Mouse (Mus musculus) G1E (cell line): ENCODE results near the gene Ly6g6c. TPM values are rescaled to one million over a fixed set of nuclear protein-coding genes. Genes with fewer than 3 reads are reported as not detected.

Experiments
- ATAC-seq: 2 replicates; pipeline ENCODE4 v1.8.0; 2016; ENCODE audit warnings: mild to moderate bottlenecking; ENCODE audit not compliant: insufficient number of reproducible peaks, poor library complexity, low FRiP score, severe bottlenecking; ENCODE audit errors: extremely low read depth
- DNase-seq: peaks from one replicate; pipeline ENCODE4 v3.0.0; 2012; ENCODE audit warnings: low spot score
- H3K27me3 ChIP-seq: 2 replicates; pipeline ENCODE4 v1.6.1; 2012; ENCODE audit warnings: mild to moderate bottlenecking, low read length, inconsistent platforms; ENCODE audit not compliant: insufficient read depth
- H3K36me3 ChIP-seq: replicated peaks from 2 replicates; pipeline ENCODE3; 2012; ENCODE audit warnings: mild to moderate bottlenecking, inconsistent platforms
- H3K4me1 ChIP-seq: 2 replicates; pipeline ENCODE4 v1.6.1; 2012; ENCODE audit warnings: low read depth, low read length, inconsistent platforms, mixed read lengths; ENCODE audit not compliant: insufficient read depth
- H3K4me3 ChIP-seq: 2 replicates; pipeline ENCODE4 v1.5.1; 2012; ENCODE audit warnings: low read depth, mild to moderate bottlenecking, inconsistent platforms, low read length, moderate library complexity, mixed read lengths
- H3K9me3 ChIP-seq: replicated peaks from 2 replicates; pipeline ENCODE4 v1.6.1; 2012; ENCODE audit warnings: inconsistent platforms
- CTCF ChIP-seq: IDR thresholded peaks from 2 replicates; pipeline ENCODE4 v1.5.1; 2012; ENCODE audit warnings: low read depth, low read length, inconsistent platforms, mixed read lengths
- GATA1 ChIP-seq: IDR thresholded peaks from 2 replicates; pipeline ENCODE4 v1.6.1; 2012; ENCODE audit warnings: borderline replicate concordance, low read length, inconsistent platforms, mixed read lengths
- GATA2 ChIP-seq: IDR thresholded peaks from 2 replicates; pipeline ENCODE4 v1.6.1; 2012; ENCODE audit warnings: low read depth, low read length, inconsistent platforms, borderline replicate concordance
- POLR2AphosphoS5 ChIP-seq: IDR thresholded peaks from 2 replicates; pipeline ENCODE4 v1.6.1; 2012; ENCODE audit warnings: low read depth, low read length, inconsistent platforms; ENCODE audit not compliant: insufficient replicate concordance
- TAL1 ChIP-seq: conservative IDR thresholded peaks from 2 replicates; pipeline ENCODE4 v1.6.1; 2012; ENCODE audit warnings: low read depth, low read length, inconsistent platforms, mixed read lengths
- polyA plus RNA-seq: library from polyadenylated mRNA; stranded (reverse); fragments of >175 nt; gene quantifications from 2 replicates; pipeline ENCODE4 v1.2.3, GENCODE M21; 2012
- total RNA-seq, 2 experiments: library from RNA; stranded (forward) in 1 of 2; stranded (reverse) in 1 of 2; fragments of 200-1000 nt in 1 of 2; fragments of >200 nt in 1 of 2; fragmentation: Nextera tagmentation in 1 of 2; gene quantifications; 2 replicates each; pipeline ENCODE4 v1.2.3; 2014 to 2017

Ly6g6c gene
- total and polyA plus RNA-seq, 3 experiments = 0.16 TPM; not detected in 2

GRCm38 (mm10) chr17:35079778-35080177, 14.6 kb downstream of the Ly6g6c start:
- no peaks in the 10 kb centered on the region for H3K9me3 ChIP-seq
- peak; percentile 95 for ATAC-seq
- H3K4me1 ChIP-seq = peaks cover 81% of the 10 kb centered on the region
- H3K27me3 ChIP-seq = peaks cover 7% of the 10 kb centered on the region; the same call in 1 of the 2 replicates
- no peaks in the 10 kb centered on the region for H3K36me3 ChIP-seq
- peak; percentile 52 for TF ChIP-seq TAL1
- TF ChIP-seq GATA2 = no peak
- no peak for TF ChIP-seq GATA1
- H3K4me3 ChIP-seq = peak overlapping the region; percentile 66; the same call in 1 of the 2 replicates
- peak; percentile 83 for DNase-seq

DNA sequence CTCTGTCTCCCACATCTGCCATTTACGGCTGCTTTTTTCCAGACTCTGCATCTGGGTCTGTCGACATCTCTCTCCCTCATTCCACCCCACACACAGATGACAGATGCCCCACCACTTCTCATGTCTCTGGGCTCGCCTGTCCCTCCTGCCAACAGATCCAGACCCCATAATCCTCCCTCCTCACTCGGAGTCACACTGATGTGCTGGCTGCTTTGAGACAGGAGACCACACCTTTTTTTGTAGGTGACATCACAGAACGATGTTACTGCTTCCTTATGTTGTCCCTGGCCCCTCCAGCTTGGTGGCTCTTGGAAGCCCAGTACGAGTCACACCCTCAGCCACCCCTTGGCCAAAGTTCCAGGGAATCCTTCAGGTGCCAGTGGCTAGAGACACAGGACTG, 15.1 kb downstream of the Ly6g6c start:
- Histone ChIP-seq H3K36me3 (no peaks in the 10 kb centered on the region), H3K27me3 (peaks cover 7% of the 10 kb centered on the region; the same call in 1 of the 2 replicates)

GRCm38 (mm10) chr17:35080710-35081109, 15.5 kb downstream of the Ly6g6c start:
- ATAC-seq (no peak), DNase-seq (no peak)
- Histone ChIP-seq H3K4me3 (no peak overlapping the region; the same call in 1 of the 2 replicates), H3K27me3 (peaks cover 7% of the 10 kb centered on the region; the same call in 1 of the 2 replicates), H3K9me3 (no peaks in the 10 kb centered on the region), H3K36me3 (no peaks in the 10 kb centered on the region), H3K4me1 (peaks cover 90% of the 10 kb centered on the region)
- no peak for TF ChIP-seq TAL1
- TF ChIP-seq GATA2 = no peak
- no peak for TF ChIP-seq POLR2AphosphoS5
- no peak for TF ChIP-seq GATA1
- no peak for TF ChIP-seq CTCF

More for the DNA sequence above, 15.1 kb downstream of the Ly6g6c start:
- Histone ChIP-seq H3K4me3 (peak overlapping the region; percentile 53; the same call in 1 of the 2 replicates), H3K4me1 (peaks cover 85% of the 10 kb centered on the region), H3K9me3 (no peaks in the 10 kb centered on the region)
- ATAC-seq (no peak), DNase-seq (no peak)
- TF ChIP-seq POLR2AphosphoS5 = no peak
- no peak for TF ChIP-seq TAL1
- no peak for TF ChIP-seq CTCF
- TF ChIP-seq GATA2 = no peak
- TF ChIP-seq GATA1 = no peak

- peaks cover 79% of the 10 kb centered on the region for H3K4me1 ChIP-seq
Measured at GRCm38 (mm10) chr17:35082841-35083576, 17.8 kb downstream of the Ly6g6c start.

GRCm38 (mm10) chr17:35083929-35084497, 18.8 kb downstream of the Ly6g6c start:
- Histone ChIP-seq H3K4me3 (no peak overlapping the region), H3K4me1 (peaks cover 73% of the 10 kb centered on the region), H3K36me3 (no peaks in the 10 kb centered on the region), H3K27me3 (no peaks in the 10 kb centered on the region), H3K9me3 (no peaks in the 10 kb centered on the region)
- DNase-seq = no peak
- TF ChIP-seq GATA1 = no peak
- TF ChIP-seq GATA2 = no peak
- TF ChIP-seq TAL1 = no peak
- TF ChIP-seq CTCF = no peak
- no peak for TF ChIP-seq POLR2AphosphoS5
- ATAC-seq = no peak

More at GRCm38 (mm10) chr17:35082841-35083576, 17.8 kb downstream of the Ly6g6c start:
- Histone ChIP-seq H3K36me3 (no peaks in the 10 kb centered on the region), H3K9me3 (no peaks in the 10 kb centered on the region), H3K27me3 (peaks cover 3% of the 10 kb centered on the region; the same call in 1 of the 2 replicates), H3K4me3 (no peak overlapping the region)
- DNase-seq (no peak), ATAC-seq (no peak)
- no peak for TF ChIP-seq GATA1
- TF ChIP-seq POLR2AphosphoS5 = no peak
- TF ChIP-seq CTCF = no peak
- no peak for TF ChIP-seq GATA2

- Histone ChIP-seq H3K9me3 (no peaks in the 10 kb centered on the region), H3K36me3 (peaks cover 3% of the 10 kb centered on the region), H3K4me3 (no peak within 1 kb of the TSS), H3K4me1 (peaks cover 64% of the 10 kb centered on the region), H3K27me3 (no peaks in the 10 kb centered on the region)
- TF ChIP-seq TAL1 (no peak), POLR2AphosphoS5 (no peak), GATA2 (no peak), GATA1 (no peak), CTCF (no peak)
- ATAC-seq = peak; percentile 38; the same call in 1 of the 2 replicates
- DNase-seq = no peak
Measured at GRCm38 (mm10) chr17:35085208-35085865, 20.1 kb downstream of the Ly6g6c start, which contains the start of gene Ly6g6f. Gene Ly6g6f (minus strand): TSS chr17:35085610.
